Mouse (Mus musculus): ENCODE results near the gene Fkbp5. TPM values are rescaled to one million over a fixed set of nuclear protein-coding genes. Genes with fewer than 3 reads are reported as not detected.

The Fkbp5 gene
- total RNA-seq (2015; ENCODE audit: low replicate concordance) (5.9 and 6.8 TPM in 2 replicates), total RNA-seq (2017; ENCODE audit: low replicate concordance) (7.6 and 10.6 TPM in 2 replicates)

DNA sequence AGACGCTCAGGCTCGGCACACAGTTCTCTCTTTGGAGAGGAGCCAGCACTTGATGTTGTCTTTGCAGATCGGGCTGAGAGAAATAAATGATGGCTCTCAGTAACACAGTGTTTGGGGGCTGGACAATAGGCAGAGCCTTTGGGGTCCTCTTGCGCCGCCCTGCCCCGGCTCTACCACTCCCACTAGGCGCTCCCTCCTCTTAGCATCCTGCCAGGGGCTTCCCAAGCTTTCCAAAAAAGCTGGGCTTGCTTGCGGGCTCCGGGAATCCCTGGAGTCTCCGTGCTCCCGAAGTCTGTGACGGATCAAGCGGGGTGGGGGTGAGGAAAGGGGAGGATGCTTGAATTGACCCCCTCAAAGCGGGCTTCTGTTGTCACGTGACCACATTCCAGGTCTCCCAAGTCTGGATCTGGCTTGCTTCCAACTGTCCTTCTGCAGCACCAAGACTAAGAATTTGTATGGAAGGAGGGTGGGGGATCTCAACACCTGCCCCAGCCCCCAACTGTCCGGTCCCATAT, at the start of gene Fkbp5:
Gene Fkbp5 (minus strand): TSS at position 87 of the 515 bp plus-strand sequence.
- no peak for ATAC-seq (replicated peaks; ENCODE audit: low FRiP score, poor library complexity, severe bottlenecking)

GRCm38 (mm10) chr17:28565181-28565580, 47.9 kb upstream of the Fkbp5 start:
- no peak for ATAC-seq (replicated peaks; ENCODE audit: low FRiP score, poor library complexity, severe bottlenecking)

DNA sequence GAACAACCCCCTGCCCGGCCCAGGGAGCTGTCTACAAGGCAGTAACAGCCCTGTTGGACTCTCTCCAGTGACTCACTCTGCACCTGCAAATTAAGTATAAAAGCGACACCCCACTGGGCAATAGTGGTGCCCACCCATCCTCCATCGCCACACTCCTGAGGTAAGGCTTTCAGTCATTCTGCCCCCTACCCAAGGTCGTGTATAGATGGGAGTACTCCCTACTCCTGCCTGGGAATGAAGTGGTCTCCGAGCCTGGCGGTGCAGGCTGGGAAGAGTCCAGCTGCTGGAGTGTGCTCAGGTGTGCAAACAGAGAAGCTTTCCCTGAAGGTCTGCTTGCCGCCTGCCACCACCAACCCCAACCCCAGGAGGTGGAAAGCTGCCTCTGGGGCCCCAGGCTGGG, 44.3 kb upstream of the Fkbp5 start:
- ATAC-seq (replicated peaks; ENCODE audit: low FRiP score, poor library complexity, severe bottlenecking) = no peak

DNA sequence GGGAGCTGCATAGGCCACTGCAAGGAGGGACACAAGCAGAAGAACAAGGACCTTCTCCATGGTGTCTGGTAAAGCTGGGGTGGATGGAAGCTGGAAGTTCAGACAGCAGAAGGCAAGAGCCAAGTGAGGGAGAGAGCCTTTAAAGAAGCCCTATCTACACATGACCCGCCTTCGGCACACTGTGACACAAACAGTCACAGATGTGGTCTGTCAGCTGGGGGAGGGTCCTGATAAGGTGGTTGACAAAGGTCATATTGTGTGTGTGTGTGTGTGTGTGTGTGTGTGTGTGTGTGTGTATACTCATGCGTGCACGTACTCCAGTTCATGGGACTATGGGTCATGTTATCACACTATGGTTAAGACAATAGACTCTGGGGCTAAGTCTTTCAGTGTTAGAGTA, 43.3 kb upstream of the Fkbp5 start, which contains the start of gene Clps:
Gene Clps (minus strand): TSS at position 169 of the 400 bp plus-strand sequence.
- ATAC-seq (replicated peaks; ENCODE audit: low FRiP score, poor library complexity, severe bottlenecking) = no peak

DNA sequence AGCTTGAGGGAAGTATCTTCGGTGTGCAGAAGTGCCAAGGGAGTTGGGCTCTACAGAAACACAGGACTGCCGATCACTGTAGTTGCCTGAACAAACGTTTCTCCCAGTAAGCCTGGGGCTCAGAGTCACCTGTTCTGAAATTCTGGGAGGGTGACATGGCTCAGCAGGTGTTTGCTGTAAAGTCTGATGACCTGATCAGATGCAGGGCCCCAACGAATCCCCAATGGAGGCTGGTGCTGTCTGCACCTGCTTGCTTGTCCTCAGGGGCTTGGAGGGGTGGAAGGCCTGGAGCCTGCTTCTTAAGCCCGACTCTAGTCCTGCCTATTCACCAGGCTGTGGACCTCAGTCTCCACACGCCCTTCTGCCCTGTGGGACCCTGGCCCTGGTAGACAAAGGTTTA, 40.4 kb upstream of the Fkbp5 start:
- no peak for ATAC-seq (replicated peaks; ENCODE audit: low FRiP score, poor library complexity, severe bottlenecking)

DNA sequence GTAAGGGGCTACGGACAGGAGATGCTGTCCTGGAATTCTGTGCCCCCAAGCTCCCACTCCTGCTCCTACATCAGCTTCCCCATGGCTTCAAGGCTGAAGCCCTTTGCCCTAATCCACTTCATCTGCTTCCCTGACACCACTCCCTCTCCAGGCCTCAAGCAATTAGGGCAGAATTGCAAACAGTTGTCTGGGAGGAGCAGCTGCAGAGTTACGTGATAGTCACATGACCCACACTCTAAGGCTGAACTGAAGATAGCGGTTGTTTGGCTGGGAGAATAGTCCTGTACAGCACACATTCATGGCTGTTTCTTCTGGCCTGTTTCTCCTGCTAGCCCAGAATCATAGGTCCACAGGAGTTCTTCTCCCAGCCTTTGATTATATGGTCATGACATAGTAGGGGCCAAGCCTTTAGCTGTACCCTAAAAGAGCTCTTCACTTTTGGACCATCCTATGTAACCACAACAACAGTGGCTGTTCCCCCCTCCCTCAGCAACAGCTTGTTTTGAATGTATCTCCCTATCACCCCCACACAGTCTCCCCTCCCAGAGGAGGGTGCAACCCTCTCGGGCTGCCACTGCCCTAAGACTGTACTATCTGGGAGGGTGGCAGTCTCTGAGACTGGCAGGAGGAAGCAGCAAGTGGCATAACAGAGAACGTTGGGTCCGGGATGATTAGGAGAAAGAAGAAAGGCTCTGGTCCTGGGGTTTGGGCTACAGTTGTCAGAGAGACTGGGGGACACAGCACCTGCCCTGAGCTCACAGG, 39.5 kb upstream of the Fkbp5 start:
- ATAC-seq (replicated peaks; ENCODE audit: low FRiP score, poor library complexity, severe bottlenecking) = peak; percentile 65

- ATAC-seq (replicated peaks; ENCODE audit: low FRiP score, poor library complexity, severe bottlenecking) = peak; percentile 59; the same call in 1 of the 2 replicates
These were observed 36.7 kb upstream of the Fkbp5 start for GRCm38 (mm10) chr17:28554021-28554420.

- no peak for ATAC-seq (replicated peaks; ENCODE audit: low FRiP score, poor library complexity, severe bottlenecking)
These were observed 35.9 kb upstream of the Fkbp5 start for GRCm38 (mm10) chr17:28553040-28553793.

DNA sequence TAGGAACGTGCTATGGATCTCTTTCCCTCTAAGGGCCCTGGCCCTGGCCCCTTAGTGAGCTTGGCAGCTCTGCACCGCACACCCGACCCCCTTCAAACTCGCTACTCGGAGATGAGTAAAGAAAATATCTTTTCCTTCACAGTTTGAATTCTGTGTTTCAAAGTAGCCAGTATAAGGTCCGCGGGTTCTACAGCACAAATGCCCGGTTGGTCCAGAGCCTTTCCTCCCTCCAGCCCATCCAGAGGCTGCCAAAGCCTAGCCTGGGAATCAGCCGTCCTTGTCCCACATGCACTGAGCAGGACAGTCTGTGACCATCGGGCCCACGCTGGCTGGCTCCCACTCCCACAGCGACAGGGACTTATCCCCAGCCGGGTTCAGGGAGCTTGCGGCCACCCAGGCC, 31.8 kb upstream of the Fkbp5 start, which contains the start of gene Clpsl2:
Gene Clpsl2 (plus strand): TSS at position 301 of the 400 bp plus-strand sequence.
- no peak for ATAC-seq (replicated peaks; ENCODE audit: low FRiP score, poor library complexity, severe bottlenecking)

DNA sequence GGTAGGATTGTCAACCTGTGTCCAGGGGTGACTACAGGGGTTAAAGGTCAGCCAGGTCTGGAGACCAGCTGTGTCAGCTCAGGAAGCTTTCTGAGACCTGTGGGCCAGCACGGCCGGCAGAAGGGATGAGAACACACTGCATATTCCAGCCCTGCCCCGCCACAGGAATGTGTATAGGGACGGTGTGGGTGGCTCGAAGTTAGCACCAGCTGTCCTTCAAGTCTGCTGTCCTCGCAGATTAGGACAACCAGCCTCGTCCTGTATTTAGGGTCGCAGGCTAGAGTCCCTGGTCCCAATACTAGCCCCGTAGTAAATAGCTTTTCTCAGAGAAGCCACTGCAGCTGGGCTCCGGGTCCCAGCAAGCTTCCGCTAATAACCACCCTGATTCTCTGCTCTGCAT, 31.2 kb upstream of the Fkbp5 start:
- ATAC-seq (replicated peaks; ENCODE audit: low FRiP score, poor library complexity, severe bottlenecking) = no peak; the same call in 1 of the 2 replicates

GRCm38 (mm10) chr17:28546925-28547324, 29.6 kb upstream of the Fkbp5 start:
- ATAC-seq (replicated peaks; ENCODE audit: low FRiP score, poor library complexity, severe bottlenecking) = no peak

- ATAC-seq (replicated peaks; ENCODE audit: low FRiP score, poor library complexity, severe bottlenecking) = no peak
These were observed 20.6 kb upstream of the Fkbp5 start for GRCm38 (mm10) chr17:28537881-28538280.

- ATAC-seq (replicated peaks; ENCODE audit: low FRiP score, poor library complexity, severe bottlenecking) = no peak
These were observed 16.0 kb upstream of the Fkbp5 start for GRCm38 (mm10) chr17:28533327-28533726.

DNA sequence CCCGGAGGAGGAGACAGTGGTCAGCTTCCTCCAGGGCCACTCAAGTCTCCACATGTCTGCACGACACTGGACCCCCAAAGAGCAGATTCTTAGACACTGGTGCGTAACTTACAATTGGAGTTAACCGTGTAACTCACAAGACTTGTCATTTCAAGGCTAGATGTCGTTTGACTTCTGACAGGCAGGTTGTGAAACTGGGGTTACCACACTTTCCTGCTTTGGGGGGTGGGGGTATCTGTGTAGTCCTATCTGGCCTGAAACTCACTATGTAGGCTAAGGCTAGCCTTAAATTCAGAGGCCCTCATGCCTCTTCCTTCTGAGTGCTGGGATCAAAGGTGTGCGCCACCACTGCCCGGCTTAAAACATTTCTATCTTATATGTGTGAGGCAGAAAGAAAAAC, 15.2 kb upstream of the Fkbp5 start:
- ATAC-seq (replicated peaks; ENCODE audit: low FRiP score, poor library complexity, severe bottlenecking) = no peak

DNA sequence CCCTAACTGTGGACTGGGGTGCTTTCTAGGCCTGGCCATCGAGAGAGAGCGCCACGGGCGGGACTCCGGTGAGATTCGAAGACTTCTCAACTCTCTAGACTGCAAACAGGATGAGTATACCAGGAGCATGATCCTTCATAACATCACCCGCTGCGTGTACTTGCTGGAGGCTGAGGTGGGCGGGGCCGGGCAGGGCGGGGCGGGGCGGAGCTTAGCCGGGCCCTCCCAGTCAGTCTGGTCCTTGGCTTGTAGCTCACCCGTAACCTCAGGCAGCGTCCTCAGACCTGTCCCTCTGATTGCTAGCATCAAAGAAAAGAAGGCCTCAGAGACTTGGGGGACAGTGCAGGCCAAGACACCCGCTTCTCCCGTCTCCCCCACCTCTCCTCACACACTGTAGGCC, 14.6 kb upstream of the Fkbp5 start:
- ATAC-seq (replicated peaks; ENCODE audit: low FRiP score, poor library complexity, severe bottlenecking) = no peak

DNA sequence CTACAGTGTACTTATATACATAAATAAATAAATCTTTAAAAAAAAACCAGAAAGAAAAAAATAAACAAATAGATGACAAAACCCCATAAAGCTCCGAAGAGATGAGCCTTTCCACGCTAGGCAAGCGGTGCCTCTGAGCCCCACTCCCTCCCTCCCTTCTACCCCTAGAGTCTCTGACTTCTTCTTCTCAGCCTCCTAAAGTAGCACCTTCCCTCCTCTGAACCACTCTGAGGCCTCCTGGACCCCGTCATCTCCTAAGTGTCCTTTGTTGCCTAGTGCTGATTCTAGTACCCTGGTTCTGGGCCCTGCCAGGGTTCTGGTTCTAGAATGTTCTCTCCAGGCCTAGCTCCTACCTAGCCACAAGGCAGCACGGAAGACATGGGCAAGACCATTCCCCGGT, 13.2 kb upstream of the Fkbp5 start, which contains the start of gene Armc12:
Gene Armc12 (plus strand): TSS at position 301 of the 400 bp plus-strand sequence.
- ATAC-seq (replicated peaks; ENCODE audit: low FRiP score, poor library complexity, severe bottlenecking) = no peak

- ATAC-seq (replicated peaks; ENCODE audit: low FRiP score, poor library complexity, severe bottlenecking) = no peak
These were observed 11.8 kb upstream of the Fkbp5 start for GRCm38 (mm10) chr17:28529116-28529515.

DNA sequence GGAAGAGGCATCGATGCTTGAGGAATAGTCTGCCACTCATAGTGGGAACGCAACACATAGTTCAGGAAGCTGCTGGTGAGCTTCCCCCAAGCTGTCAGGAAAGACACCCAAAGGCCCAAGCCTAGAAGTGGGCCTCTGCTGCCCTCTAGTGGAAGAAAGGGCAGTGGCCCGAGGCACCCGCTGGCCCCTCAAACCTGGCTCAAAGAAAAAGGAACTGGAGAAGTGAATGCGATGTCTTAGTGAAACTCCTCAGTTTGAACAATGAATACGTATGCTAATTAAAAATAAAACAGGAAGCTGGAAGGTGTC, 10.7 kb upstream of the Fkbp5 start:
- peak; percentile 56; the same call in 1 of the 2 replicates for ATAC-seq (replicated peaks; ENCODE audit: low FRiP score, poor library complexity, severe bottlenecking)

- ATAC-seq (replicated peaks; ENCODE audit: low FRiP score, poor library complexity, severe bottlenecking) = no peak
These were observed 10.1 kb upstream of the Fkbp5 start for GRCm38 (mm10) chr17:28527184-28528042.
